Mouse (Mus musculus) embryonic facial prominence, embryonic 14.5 days (tissue): ENCODE data around the gene Creg1. TPM values are rescaled to one million over a fixed set of nuclear protein-coding genes. Genes with fewer than 3 reads are reported as not detected.

Experiments
- ATAC-seq: fragments of 200-750 bp; cut with Nextera tagmentation; 2 replicates; pipeline ENCODE4 v1.8.0; 2017; ENCODE audit warnings: low read depth, moderate number of reproducible peaks, moderate TSS enrichment
- DNase-seq: peaks from one replicate; pipeline ENCODE4 v3.0.0-alpha.2; 2015; ENCODE audit warnings: low spot score
- H3K27ac ChIP-seq: fragments of 300-500 bp; sonication (generic); replicated peaks from 2 replicates; pipeline ENCODE4 v1.5.1; 2014; ENCODE audit warnings: low read depth, mild to moderate bottlenecking, low read length, moderate library complexity
- H3K27me3 ChIP-seq: fragments of 300-500 bp; sonication (generic); replicated peaks from 2 replicates; pipeline ENCODE4 v1.6.1; 2014; ENCODE audit warnings: low read length; ENCODE audit not compliant: control insufficient read depth, insufficient read depth
- H3K36me3 ChIP-seq: fragments of 300-500 bp; sonication (generic); 2 replicates; pipeline ENCODE4 v1.6.1; 2014; ENCODE audit warnings: low read length, mixed read lengths; ENCODE audit not compliant: control insufficient read depth, insufficient read depth
- H3K4me1 ChIP-seq: fragments of 300-500 bp; sonication (generic); 2 replicates; pipeline ENCODE4 v1.6.1; 2014; ENCODE audit warnings: antibody characterized with exemption, low read length; ENCODE audit not compliant: control insufficient read depth, insufficient read depth
- H3K4me2 ChIP-seq: fragments of 300-500 bp; sonication (generic); 2 replicates; pipeline ENCODE4 v1.6.1; 2014; ENCODE audit warnings: low read depth, mild to moderate bottlenecking, low read length, moderate library complexity, mixed read lengths
- H3K4me3 ChIP-seq: fragments of 300-500 bp; sonication (generic); 2 replicates; pipeline ENCODE4 v1.5.1; 2014; ENCODE audit warnings: low read depth, mild to moderate bottlenecking, low read length
- H3K9ac ChIP-seq: fragments of 300-500 bp; sonication (generic); 2 replicates; pipeline ENCODE4 v1.6.1; 2014; ENCODE audit warnings: low read depth, mild to moderate bottlenecking, low read length, moderate library complexity, mixed read lengths
- H3K9me3 ChIP-seq: fragments of 300-500 bp; sonication (generic); 2 replicates; pipeline ENCODE4 v1.6.1; 2016; ENCODE audit warnings: low read length; ENCODE audit not compliant: control insufficient read depth
- WGBS: fragments of 180-500 bp; shearing (Covaris S2); extraction: QIAGEN DNeasy Blood & Tissue Kit; methylation state at CpG from one replicate; pipeline ENCODE4 v1.1.7; 2014; 5-methylcytosine and 5-hydroxymethylcytosine counted together
- polyA plus RNA-seq: library from polyadenylated mRNA; unstranded; fragments of >200 nt; fragmentation: Nextera tagmentation; extraction: Ambion mirVana; gene quantifications from 2 replicates; pipeline ENCODE4 v1.2.1, GENCODE M21; 2014

The Creg1 gene
- polyA plus RNA-seq, 1 experiment from 2014 or later: 77.1 TPM

DNA sequence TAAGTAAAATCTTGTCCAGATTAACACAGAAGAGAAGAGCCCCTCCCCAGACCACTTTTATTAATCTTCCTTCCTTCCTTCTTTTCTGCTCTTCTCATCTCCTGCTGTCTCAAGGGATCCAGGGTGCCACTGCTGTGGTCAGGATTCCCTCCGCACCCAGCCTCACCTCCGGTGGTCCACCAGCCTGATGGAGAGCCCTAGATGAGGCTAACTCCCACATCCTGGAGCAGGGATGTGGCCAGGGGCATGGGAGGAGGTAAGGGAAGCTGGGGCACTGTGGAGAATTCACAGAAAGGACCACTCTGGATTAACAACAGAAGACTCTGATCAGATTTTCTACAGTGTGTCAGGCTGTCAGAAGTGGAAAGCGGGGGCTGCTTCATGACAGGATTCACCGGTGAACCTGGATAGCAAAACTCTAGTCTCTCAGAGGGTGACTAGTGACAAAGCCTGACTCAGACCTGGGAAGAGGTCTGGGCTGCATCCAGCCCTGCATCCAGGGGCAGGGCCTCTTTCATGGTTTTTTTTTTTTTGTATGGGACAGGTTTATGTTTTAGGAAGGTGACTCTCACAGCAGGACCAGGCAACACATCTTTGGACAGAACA lies 38.4 kb upstream of the Creg1 start:
- no peak overlapping the region for H3K4me3 ChIP-seq
- 69% methylated on average over 4 of the region's 4 CpGs for WGBS
- ATAC-seq: no peak
- H3K4me1 ChIP-seq: no peaks in the 10 kb centered on the region
- no peak overlapping the region for H3K4me2 ChIP-seq
- no peaks in the 10 kb centered on the region for H3K36me3 ChIP-seq
- no peak overlapping the region for H3K27ac ChIP-seq
- no peaks in the 10 kb centered on the region for H3K9me3 ChIP-seq
- no peak for DNase-seq
- H3K27me3 ChIP-seq: no peaks in the 10 kb centered on the region
- no peak overlapping the region for H3K9ac ChIP-seq

DNA sequence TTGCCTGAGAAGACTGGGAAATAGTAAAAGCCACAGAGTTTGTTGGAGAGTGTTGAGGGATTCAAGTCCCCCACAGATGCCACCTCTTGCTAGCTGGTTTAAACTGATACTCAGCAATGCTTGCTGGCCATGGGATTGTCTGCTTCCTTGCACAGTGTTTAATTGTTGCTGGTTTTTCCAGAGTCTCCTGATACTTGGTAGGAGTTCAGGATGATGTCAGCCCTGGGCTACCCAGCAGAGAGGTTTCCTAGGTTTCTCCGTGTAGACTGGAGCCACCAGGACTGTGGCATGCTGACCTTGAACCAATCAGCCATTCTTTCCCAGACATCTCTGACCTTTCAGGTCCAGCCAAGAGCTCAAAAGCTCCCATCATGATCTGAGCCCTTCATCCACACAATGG lies 36.6 kb upstream of the Creg1 start:
- Histone ChIP-seq H3K4me3 (no peak overlapping the region), H3K9me3 (no peaks in the 10 kb centered on the region), H3K4me1 (no peaks in the 10 kb centered on the region), H3K36me3 (no peaks in the 10 kb centered on the region), H3K9ac (no peak overlapping the region), H3K27me3 (no peaks in the 10 kb centered on the region), H3K4me2 (no peak overlapping the region), H3K27ac (no peak overlapping the region)
- DNase-seq (no peak), ATAC-seq (no peak)
- WGBS: 28% methylated on average over 1 of the region's 1 CpGs

DNA sequence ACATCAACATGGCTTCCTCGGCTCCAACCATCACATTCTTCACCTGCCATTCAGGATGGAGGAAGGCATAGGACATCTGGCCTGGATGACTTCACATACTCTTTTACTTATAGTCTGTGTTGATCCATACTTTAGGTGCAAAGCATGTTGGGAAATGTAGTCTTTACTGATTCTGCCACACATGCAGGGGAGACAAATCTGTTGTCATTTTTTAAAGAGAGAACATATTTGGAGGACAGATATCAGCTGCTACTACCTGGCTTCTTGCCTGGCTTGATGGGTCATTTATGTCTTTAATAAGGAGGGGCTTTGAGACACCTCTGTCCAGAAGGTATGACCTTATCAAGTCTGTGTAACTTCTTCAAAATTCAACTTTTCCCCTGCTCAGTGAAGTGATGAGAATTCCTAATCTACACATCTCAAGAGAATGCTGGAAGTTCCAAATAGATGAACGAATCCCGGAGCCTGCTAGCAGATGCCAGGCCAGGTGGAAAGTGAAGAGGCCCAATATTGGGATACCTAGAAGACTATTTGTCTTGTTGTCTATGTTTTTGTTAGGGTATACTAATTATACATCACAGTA lies 35.4 kb upstream of the Creg1 start:
- Histone ChIP-seq H3K9ac (no peak overlapping the region), H3K4me3 (no peak overlapping the region), H3K4me2 (no peak overlapping the region), H3K27ac (no peak overlapping the region), H3K27me3 (no peaks in the 10 kb centered on the region), H3K36me3 (no peaks in the 10 kb centered on the region), H3K4me1 (no peaks in the 10 kb centered on the region), H3K9me3 (no peaks in the 10 kb centered on the region)
- no peak for DNase-seq
- 80% methylated on average over 3 of the region's 3 CpGs for WGBS
- ATAC-seq: no peak

DNA sequence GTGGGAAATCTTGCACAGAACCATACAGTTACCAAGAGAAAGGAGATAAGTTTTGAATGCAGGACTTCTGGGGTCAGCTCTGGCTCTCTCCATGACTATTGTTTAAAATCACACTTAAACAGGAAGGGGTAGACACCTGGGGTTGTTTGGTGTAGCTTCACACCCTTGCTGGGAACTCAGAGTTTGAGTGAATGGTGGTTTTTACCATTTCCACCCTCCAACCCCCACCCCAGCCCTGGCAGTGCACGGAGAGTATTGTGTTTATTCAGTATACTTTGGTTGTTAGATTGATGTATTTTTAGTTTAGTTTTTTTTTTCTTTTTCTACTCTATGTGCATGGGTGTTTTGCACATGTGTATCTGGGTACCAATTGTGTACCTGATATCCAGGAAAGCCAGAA lies 33.4 kb upstream of the Creg1 start:
- no peak for ATAC-seq
- 57% methylated on average over 1 of the region's 1 CpGs for WGBS

DNA sequence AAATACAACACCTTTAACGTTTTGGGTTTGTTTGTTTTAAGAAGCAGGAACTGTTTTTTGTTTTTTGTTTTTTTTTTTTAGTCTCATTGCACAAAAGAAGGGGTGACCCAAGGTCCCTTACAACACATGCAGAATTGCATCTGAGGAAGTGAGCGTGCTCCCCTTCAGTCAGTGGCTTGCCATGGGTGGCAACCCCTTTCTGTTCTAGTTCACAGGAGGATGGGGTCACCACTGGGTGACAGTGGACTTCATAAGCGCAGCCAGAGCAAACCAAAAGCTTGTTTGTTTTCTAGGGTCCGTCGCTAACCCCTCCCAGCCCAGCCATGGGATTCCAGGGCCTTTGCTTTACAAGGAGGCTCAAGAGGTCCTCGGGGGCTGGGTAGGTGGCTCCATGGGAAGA lies 32.0 kb upstream of the Creg1 start:
- Histone ChIP-seq H3K36me3 (no peaks in the 10 kb centered on the region), H3K4me3 (no peak overlapping the region), H3K27ac (no peak overlapping the region), H3K4me1 (no peaks in the 10 kb centered on the region), H3K9ac (no peak overlapping the region), H3K27me3 (no peaks in the 10 kb centered on the region), H3K4me2 (no peak overlapping the region), H3K9me3 (no peaks in the 10 kb centered on the region)
- DNase-seq: no peak
- ATAC-seq: no peak
- 69% methylated on average over 6 of the region's 6 CpGs for WGBS

More for the DNA sequence above, 33.4 kb upstream of the Creg1 start:
- Histone ChIP-seq H3K4me2 (no peak overlapping the region), H3K4me1 (no peaks in the 10 kb centered on the region), H3K27me3 (no peaks in the 10 kb centered on the region), H3K4me3 (no peak overlapping the region), H3K9ac (no peak overlapping the region), H3K36me3 (no peaks in the 10 kb centered on the region), H3K27ac (no peak overlapping the region), H3K9me3 (no peaks in the 10 kb centered on the region)
- DNase-seq: no peak

DNA sequence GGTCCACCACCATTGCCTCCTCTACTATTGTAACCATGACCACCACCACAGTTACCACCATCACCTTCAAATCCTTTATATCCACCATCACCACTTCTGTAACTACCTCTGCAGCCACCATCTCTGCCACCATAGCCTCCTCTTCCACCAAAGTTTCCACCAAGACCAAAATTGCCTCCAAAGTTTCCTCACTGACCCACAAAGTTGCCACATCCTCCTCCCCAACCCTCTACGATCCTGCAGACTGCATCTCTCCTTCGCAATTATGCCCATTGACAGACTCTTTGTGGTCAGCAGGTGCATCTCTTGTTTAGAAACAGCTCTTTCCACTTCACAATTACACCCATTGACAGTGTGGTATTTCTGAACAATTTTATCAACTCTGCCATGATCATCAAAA lies 28.7 kb upstream of the Creg1 start:
- DNase-seq: no peak
- Histone ChIP-seq H3K9ac (no peak overlapping the region), H3K27ac (no peak overlapping the region), H3K4me1 (no peaks in the 10 kb centered on the region), H3K36me3 (no peaks in the 10 kb centered on the region), H3K9me3 (no peaks in the 10 kb centered on the region), H3K4me2 (no peak overlapping the region), H3K4me3 (no peak overlapping the region), H3K27me3 (no peaks in the 10 kb centered on the region)
- no peak for ATAC-seq
- 93% methylated on average over 2 of the region's 2 CpGs for WGBS

DNA sequence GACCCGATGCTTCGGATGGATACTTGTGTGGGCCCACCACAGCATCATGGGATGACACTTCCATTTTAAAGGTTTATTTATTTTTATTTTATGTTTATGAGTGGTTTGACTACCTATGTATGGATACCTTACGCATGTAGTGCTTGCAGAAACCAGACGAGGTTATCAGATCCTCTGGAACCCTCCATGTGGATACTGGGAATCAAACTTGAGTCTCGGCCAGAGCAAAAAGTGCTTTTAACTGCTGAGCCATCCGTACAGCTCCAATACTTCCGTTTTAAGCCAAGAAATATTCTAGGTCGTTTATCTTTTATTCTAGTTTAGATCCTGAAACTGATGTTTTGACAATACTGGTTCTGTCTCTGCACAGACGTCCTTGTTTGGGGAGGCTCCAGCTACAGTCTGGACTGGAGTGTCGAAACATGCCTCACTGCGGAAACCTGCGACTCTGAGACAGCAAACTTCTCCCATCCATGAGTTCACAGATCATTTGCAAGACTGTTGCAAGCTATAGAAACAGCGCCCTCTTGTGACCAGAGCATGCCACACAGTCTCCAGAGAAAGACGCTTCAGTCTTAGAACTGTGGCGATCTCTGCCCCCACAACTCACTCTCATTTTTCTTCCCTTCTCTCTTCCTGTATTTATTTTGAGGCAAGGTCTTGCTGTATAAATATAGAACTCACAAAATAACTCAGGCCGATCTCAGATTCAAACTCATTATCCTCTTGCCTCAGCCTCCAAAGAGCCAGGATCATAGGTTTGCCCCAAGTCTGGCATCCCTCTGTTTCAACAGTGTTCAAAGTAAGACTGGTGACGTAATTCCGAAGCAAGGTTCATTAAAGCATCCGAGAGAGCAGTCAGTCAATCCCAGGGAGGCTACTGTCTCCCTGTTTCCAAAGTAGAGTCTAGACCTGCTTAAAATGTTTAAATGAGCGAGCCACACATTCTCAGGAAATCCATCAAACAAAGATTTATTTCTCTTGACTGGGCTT lies 27.4 kb upstream of the Creg1 start:
- DNase-seq: peak; percentile 94

DNA sequence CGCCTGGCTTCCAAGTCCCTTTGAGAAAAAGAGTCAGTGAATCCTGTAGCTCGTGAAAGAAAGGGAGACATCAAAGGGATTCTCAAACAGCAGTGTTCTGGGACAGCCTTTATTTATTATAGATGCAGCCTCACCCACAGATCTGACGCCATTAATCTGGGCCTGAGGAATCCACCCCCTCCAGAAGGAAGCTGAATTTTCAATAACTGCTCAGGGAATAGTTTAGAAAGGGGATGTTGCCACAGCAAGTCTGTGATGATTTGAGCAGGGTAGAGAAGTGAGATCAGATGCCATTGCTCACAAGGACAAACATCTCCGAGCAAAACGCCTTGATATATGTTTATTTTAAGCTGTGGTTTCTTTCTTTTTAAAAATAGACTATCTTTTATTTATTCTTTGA lies 26.1 kb upstream of the Creg1 start:
- Histone ChIP-seq H3K27ac (no peak overlapping the region), H3K9me3 (no peaks in the 10 kb centered on the region), H3K36me3 (no peaks in the 10 kb centered on the region), H3K9ac (no peak overlapping the region), H3K27me3 (no peaks in the 10 kb centered on the region), H3K4me2 (no peak overlapping the region), H3K4me3 (no peak overlapping the region), H3K4me1 (no peaks in the 10 kb centered on the region)
- WGBS: 49% methylated on average over 5 of the region's 5 CpGs
- DNase-seq (no peak), ATAC-seq (no peak)

More for the DNA sequence above, 27.4 kb upstream of the Creg1 start:
- 33% methylated on average over 20 of the region's 20 CpGs for WGBS
- Histone ChIP-seq H3K27ac (no peak overlapping the region), H3K9me3 (no peaks in the 10 kb centered on the region), H3K36me3 (no peaks in the 10 kb centered on the region), H3K4me1 (no peaks in the 10 kb centered on the region), H3K4me3 (no peak overlapping the region), H3K9ac (peak overlapping the region; percentile 17; the same call in 1 of the 2 replicates), H3K27me3 (no peaks in the 10 kb centered on the region), H3K4me2 (peak overlapping the region; percentile 11; the same call in 1 of the 2 replicates)
- ATAC-seq: peak; percentile 81
